Mouse (Mus musculus) neural tube, embryonic 14.5 days (tissue): ENCODE measurements around the gene Mrgbp. TPM values are rescaled to one million over a fixed set of nuclear protein-coding genes. Genes with fewer than 3 reads are reported as not detected.

Source experiments
- ATAC-seq: fragments of 200-750 bp; cut with Nextera tagmentation; 2 replicates; pipeline ENCODE4 v1.8.0; 2017; ENCODE audit warnings: low read depth, mild to moderate bottlenecking, moderate TSS enrichment, moderate library complexity
- H3K27ac ChIP-seq: fragments of 300-500 bp; sonication (generic); 2 replicates; pipeline ENCODE4 v1.5.1; 2014; ENCODE audit warnings: low read depth, mild to moderate bottlenecking, control low read depth, low read length, moderate library complexity, mixed read lengths
- H3K27me3 ChIP-seq: fragments of 300-500 bp; sonication (generic); 2 replicates; pipeline ENCODE4 v1.6.1; 2014; ENCODE audit warnings: low read length; ENCODE audit not compliant: control insufficient read depth, insufficient read depth
- H3K36me3 ChIP-seq: fragments of 300-500 bp; sonication (generic); 2 replicates; pipeline ENCODE4 v1.6.1; 2014; ENCODE audit warnings: low read length, mixed read lengths; ENCODE audit not compliant: control insufficient read depth, insufficient read depth
- H3K4me1 ChIP-seq: fragments of 300-500 bp; sonication (generic); 2 replicates; pipeline ENCODE4 v1.6.1; 2014; ENCODE audit warnings: low read length; ENCODE audit not compliant: control insufficient read depth, insufficient read depth
- H3K4me2 ChIP-seq: fragments of 300-500 bp; sonication (generic); 2 replicates; pipeline ENCODE4 v1.6.1; 2014; ENCODE audit warnings: mild to moderate bottlenecking, low read depth, low read length, control low read depth
- H3K4me3 ChIP-seq: fragments of 300-500 bp; sonication (generic); 2 replicates; pipeline ENCODE4 v1.5.1; 2014; ENCODE audit warnings: low read depth, low read length, control low read depth, mixed read lengths
- H3K9ac ChIP-seq: fragments of 300-500 bp; sonication (generic); replicated peaks from 2 replicates; pipeline ENCODE4 v1.6.1; 2014; ENCODE audit warnings: low read depth, mild to moderate bottlenecking, control low read depth, low read length, mixed read lengths
- H3K9me3 ChIP-seq: fragments of 300-500 bp; sonication (generic); 2 replicates; pipeline ENCODE4 v1.6.1; 2016; ENCODE audit warnings: low read length; ENCODE audit not compliant: control insufficient read depth
- WGBS: fragments of 180-500 bp; shearing (Covaris S2); extraction: QIAGEN DNeasy Blood & Tissue Kit; methylation state at CpG from one replicate; pipeline ENCODE4 v1.1.7; 2014; 5-methylcytosine and 5-hydroxymethylcytosine counted together
- polyA plus RNA-seq: library from polyadenylated mRNA; unstranded; fragments of >200 nt; fragmentation: Nextera tagmentation; extraction: Ambion mirVana; gene quantifications from 2 replicates; pipeline ENCODE4 v1.2.1, GENCODE M21; 2014

Mrgbp gene
- polyA plus RNA-seq, 1 experiment from 2014 or later = 41.8 TPM

DNA sequence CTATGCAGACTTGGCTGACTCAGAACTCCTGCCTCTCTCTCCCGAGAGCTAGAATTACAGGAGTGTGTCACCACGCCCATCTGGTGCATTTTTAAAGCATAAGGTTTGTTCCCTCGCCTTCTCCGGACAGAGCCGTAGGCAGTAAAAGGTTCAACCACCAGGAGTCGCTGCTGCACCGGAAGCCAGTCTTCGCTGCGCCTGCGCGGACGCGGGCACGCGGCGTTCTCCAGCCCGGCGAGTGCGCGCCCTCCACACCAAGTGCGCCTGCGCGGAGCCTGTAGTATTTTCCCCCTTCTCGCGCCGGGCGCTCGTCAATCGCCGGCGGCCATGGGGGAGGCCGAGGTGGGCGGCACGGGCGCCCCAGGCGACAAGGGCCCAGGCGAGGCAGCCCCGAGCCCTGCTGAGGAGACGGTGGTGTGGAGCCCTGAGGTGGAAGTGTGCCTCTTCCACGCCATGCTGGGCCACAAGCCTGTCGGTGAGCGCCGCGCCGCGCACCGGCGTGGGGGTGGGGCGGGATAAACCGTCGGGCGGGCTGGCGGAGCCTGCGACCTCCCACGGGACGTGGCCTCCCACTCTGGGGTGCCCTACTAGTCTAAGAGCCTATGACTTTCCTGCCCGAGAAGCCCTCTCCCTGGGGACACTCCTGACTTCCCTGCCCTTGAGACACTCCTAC lies 1.5 kb downstream of the Mrgbp start:
- WGBS = under 1% methylated on average over 54 of the region's 57 CpGs
- H3K4me2 ChIP-seq = peak overlapping the region; percentile 91
- H3K27ac ChIP-seq = peak overlapping the region; percentile 71; the same call in 1 of the 2 replicates
- peak overlapping the region; percentile 97 for H3K9ac ChIP-seq
- ATAC-seq = peak; percentile 63
- no peaks in the 10 kb centered on the region for H3K27me3 ChIP-seq
- no peaks in the 10 kb centered on the region for H3K9me3 ChIP-seq
- peaks cover 13% of the 10 kb centered on the region for H3K36me3 ChIP-seq
- H3K4me3 ChIP-seq = peak overlapping the region; percentile 90
- H3K4me1 ChIP-seq = peaks cover 11% of the 10 kb centered on the region

DNA sequence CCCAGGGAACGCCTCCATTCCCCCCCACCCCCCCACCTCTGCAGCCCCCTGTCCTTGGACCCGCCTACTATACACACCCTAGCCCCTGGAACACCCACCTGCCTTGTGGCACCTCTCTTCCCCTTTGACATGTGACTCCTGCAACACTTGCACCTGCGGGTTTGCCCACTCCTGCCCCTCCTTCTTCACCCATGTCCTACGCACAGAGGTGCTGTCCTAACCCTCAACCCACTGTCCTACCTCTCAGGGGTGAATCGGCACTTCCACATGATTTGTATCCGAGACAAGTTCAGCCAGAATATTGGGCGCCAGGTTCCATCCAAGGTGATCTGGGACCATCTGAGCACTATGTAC lies 2.0 kb downstream of the Mrgbp start:
- H3K27me3 ChIP-seq = no peaks in the 10 kb centered on the region
- WGBS = 39% methylated on average over 6 of the region's 7 CpGs
- H3K4me3 ChIP-seq = peak overlapping the region; percentile 90
- no peak overlapping the region; the same call in 1 of the 2 replicates for H3K27ac ChIP-seq
- no peak; the same call in 1 of the 2 replicates for ATAC-seq
- H3K9me3 ChIP-seq = no peaks in the 10 kb centered on the region
- peak overlapping the region; percentile 97 for H3K9ac ChIP-seq
- H3K4me1 ChIP-seq = peaks cover 11% of the 10 kb centered on the region
- H3K4me2 ChIP-seq = peak overlapping the region; percentile 91
- peaks cover 13% of the 10 kb centered on the region for H3K36me3 ChIP-seq

DNA sequence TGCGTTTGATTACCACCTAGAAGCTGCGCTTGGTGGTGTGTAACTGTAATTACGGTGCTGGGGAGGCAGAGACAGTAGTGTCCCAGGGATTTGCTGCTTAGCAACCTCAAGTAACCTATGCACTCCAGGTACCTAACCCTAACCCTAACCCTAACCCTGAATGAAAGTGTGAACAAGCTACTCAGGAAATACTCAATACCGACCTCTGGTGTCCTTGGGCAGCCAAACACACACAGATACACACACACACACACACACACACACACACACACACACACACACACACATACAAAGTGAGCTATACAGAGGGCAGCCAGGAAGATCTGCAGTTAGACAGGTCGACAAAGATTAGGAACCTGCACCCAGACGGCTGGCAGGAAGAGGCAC lies 7.6 kb downstream of the Mrgbp start:
- peaks cover 28% of the 10 kb centered on the region for H3K36me3 ChIP-seq
- WGBS = 50% methylated on average over 6 of the region's 6 CpGs
- peak; percentile 13 for ATAC-seq

DNA sequence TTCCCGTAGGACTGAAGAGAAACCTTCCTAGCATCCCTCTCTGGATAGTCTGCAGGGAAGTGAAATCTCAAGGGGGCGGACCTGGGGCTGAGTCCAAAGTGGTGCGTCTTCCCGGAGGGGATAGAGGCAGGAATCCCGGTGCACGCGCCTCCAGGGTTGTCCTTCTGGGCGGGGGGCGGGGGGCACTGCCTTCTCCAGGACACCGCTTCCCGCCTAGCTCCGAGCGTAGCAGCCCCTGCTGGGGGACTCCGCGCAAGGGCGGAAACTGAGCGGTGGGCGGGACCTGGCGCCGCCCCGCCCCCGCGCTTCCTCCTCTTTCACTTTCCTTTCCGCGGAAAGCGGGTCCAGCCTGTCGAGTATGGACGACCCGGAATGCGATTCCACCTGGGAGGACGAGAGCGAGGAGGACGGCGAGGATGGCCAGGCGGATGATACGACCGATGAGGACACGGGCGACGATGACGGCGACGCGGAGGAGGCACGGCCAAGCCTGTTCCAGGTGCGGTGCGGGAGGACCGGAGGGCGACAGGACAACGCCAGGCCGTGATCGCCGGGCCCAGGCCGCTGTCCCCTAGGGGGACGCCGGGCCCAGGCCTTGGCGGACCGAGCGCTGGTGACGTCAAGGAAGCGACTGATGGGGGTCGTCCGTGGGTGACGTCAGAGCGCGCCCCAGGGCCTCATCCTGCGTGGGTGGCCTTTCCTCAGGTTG lies 8.2 kb downstream of the Mrgbp start, which contains the start of gene Ogfr:
Gene Ogfr, plus strand, starts transcription at position 123 of the 709 bp plus-strand sequence.
- H3K9ac ChIP-seq = peak within 1 kb of the TSS; percentile 91
- peaks cover 8% of the 10 kb centered on the region for H3K4me1 ChIP-seq
- H3K4me2 ChIP-seq = peak within 1 kb of the TSS; percentile 76
- H3K4me3 ChIP-seq = peak within 1 kb of the TSS; percentile 86
- WGBS = under 1% methylated on average over 50 of the region's 67 CpGs
- ATAC-seq = peak; percentile 92
- H3K9me3 ChIP-seq = no peaks in the 10 kb centered on the region
- H3K36me3 ChIP-seq = peaks cover 33% of the 10 kb centered on the region
- H3K27ac ChIP-seq = peak within 1 kb of the TSS; percentile 95
- no peaks in the 10 kb centered on the region for H3K27me3 ChIP-seq

More for the DNA sequence above, 7.6 kb downstream of the Mrgbp start:
- Histone ChIP-seq H3K4me1 (peaks cover 13% of the 10 kb centered on the region), H3K9me3 (no peaks in the 10 kb centered on the region), H3K9ac (peak overlapping the region; percentile 91), H3K4me3 (peak overlapping the region; percentile 86), H3K4me2 (peak overlapping the region; percentile 76), H3K27me3 (no peaks in the 10 kb centered on the region), H3K27ac (peak overlapping the region; percentile 95)

DNA sequence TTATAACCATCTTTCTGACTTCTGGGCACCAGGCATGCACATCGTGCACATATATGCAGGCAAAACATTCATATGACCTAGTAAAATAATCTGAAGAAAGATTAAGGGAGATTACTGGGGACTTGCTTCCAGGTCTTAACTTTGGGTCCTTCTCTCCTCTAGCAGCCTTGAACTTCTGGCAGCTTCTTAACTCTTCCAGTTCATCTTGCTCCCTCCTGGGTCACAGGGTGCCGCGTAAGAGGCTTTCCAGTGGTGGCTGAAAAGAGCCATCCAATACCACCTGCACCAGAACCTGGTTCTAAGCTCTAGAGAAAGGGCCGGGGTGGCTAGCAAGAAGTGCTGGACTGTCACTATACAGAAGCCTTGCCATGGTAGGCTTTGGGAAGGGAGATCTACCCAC lies 16.4 kb downstream of the Mrgbp start, which contains the start of gene Col9a3:
Gene Col9a3, plus strand, starts transcription at position 301 of the 400 bp plus-strand sequence.
- Histone ChIP-seq H3K9ac (peak within 1 kb of the TSS; percentile 53), H3K4me3 (peak within 1 kb of the TSS; percentile 32), H3K27me3 (no peaks in the 10 kb centered on the region; the same call in 1 of the 2 replicates), H3K27ac (peak within 1 kb of the TSS; percentile 46; the same call in 1 of the 2 replicates), H3K4me2 (peak within 1 kb of the TSS; percentile 56), H3K36me3 (peaks cover 26% of the 10 kb centered on the region), H3K4me1 (0 out of 2 replicates have a peak, but pooled peaks cover 12% of the 10 kb centered on the region), H3K9me3 (no peaks in the 10 kb centered on the region)
- 49% methylated on average over 4 of the region's 4 CpGs for WGBS
- no peak for ATAC-seq

DNA sequence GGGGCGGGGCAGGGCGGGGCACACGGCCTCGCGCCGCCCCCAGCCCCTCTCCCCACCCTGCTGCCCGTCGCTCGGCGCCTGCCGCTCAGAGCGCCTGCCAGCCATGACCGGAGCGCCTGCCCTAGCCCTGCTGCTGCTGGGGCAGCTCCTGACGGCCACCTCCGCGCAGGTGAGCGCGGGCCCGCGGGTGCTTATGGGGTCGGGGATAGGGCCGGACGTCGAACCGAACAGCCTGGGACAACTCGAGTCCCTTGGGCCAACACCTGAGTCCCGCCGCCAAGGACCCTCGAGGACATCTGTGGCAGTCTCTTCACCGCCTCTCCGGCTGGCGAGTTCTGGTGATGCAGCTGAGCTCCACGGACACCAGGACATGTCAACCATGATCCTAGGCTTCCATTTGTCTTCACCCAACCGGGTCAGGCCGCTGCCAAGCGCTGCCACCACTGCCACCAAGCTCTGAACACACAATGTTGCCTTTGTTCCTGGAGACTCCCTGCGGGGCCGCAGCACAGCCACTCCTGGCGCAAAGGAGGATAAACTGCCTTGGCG lies 17.1 kb downstream of the Mrgbp start:
- H3K4me3 ChIP-seq = peak overlapping the region; percentile 32
- no peaks in the 10 kb centered on the region; the same call in 1 of the 2 replicates for H3K27me3 ChIP-seq
- peak overlapping the region; percentile 53 for H3K9ac ChIP-seq
- peak; percentile 65 for ATAC-seq
- no peaks in the 10 kb centered on the region for H3K9me3 ChIP-seq
- peak overlapping the region; percentile 56 for H3K4me2 ChIP-seq
- H3K4me1 ChIP-seq = 0 out of 2 replicates have a peak, but pooled peaks cover 12% of the 10 kb centered on the region
- peak overlapping the region; percentile 46; the same call in 1 of the 2 replicates for H3K27ac ChIP-seq
- H3K36me3 ChIP-seq = peaks cover 19% of the 10 kb centered on the region
- WGBS = under 1% methylated on average over 41 of the region's 41 CpGs

DNA sequence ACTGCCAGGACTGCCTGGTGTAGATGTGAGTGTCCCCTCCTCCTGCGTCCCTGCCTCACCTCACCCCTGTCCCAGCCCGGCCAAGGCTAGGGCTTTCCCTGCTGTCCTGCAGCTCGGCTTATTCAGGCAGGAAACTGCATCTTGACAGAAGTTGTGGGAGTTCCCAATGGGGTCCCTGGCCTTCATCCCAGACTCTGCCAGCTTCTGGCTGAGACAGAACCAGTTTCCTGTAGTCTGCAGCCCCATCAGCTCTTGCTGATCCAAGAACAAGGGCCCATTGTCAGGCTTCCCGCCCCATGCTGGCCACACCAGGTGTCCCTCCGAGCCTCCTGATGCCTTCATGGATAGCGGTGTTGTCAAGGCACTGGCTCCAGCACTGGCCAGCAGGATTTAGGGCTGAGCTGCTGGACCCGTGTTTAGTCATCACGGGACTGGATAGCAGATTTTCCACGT lies 19.5 kb downstream of the Mrgbp start:
- peaks cover under 1% of the 10 kb centered on the region; the same call in 1 of the 2 replicates for H3K36me3 ChIP-seq
- peak; percentile 33; the same call in 1 of the 2 replicates for ATAC-seq
- H3K27ac ChIP-seq = peak overlapping the region; percentile 44
- H3K9me3 ChIP-seq = no peaks in the 10 kb centered on the region
- H3K4me2 ChIP-seq = no peak overlapping the region
- WGBS = 17% methylated on average over 9 of the region's 9 CpGs
- H3K27me3 ChIP-seq = no peaks in the 10 kb centered on the region; the same call in 1 of the 2 replicates
- H3K9ac ChIP-seq = no peak overlapping the region
- H3K4me3 ChIP-seq = no peak overlapping the region
- 0 out of 2 replicates have a peak, but pooled peaks cover 12% of the 10 kb centered on the region for H3K4me1 ChIP-seq

DNA sequence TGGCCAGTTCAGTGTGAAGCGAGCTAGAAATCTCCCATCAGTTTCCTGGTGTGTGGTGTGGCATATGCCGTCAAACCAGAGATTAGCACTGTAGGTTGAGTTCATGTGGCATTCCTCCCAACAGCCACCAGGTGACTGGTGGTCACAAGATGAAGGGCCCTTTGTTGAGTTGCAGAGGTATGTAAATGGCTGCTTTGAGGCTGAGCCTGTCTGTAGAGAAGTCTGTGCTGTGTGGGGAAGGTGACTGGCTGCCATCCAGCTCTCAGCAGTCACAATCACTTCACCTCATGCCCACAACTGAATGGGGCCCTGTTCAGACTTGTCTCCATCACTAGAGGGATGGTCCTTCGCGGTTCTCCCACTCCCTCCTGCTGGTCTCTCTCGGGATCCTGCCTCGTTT lies 23.7 kb downstream of the Mrgbp start:
- 67% methylated on average over 6 of the region's 6 CpGs for WGBS
- no peak for ATAC-seq
- Histone ChIP-seq H3K4me2 (no peak overlapping the region), H3K9me3 (no peaks in the 10 kb centered on the region), H3K4me3 (no peak overlapping the region), H3K27ac (no peak overlapping the region), H3K4me1 (0 out of 2 replicates have a peak, but pooled peaks cover 5% of the 10 kb centered on the region), H3K36me3 (no peaks in the 10 kb centered on the region; the same call in 1 of the 2 replicates), H3K9ac (no peak overlapping the region), H3K27me3 (no peaks in the 10 kb centered on the region)
